Mouse (Mus musculus): ENCODE data around the gene Rps15. TPM values are rescaled to one million over a fixed set of nuclear protein-coding genes. Genes with fewer than 3 reads are reported as not detected.

The Rps15 gene
- polyA plus RNA-seq, 1 experiment from 2014 or later: 1,071 TPM

DNA sequence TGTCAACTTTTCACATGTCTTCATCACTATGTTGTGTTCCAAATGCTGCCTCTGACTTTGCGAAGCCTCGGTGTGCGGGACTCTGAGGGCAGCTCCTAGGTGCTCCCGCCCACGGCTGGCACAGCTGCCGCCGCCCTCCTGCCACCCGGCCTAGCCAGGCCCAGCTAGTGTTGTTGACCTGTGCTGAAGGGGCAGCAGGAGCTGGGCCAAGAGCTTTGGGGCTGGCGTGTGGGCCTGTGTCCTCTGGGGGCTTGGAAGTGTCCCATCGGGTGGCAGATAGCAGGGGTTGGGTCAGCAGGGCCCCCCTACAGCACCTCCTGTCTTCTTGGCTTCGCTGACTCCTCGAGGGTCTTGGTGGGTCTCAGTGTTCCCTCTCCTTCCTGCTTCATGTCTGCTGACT is 13.0 kb upstream of the Rps15 start:
- Histone ChIP-seq H3K4me2 (ENCODE audit: low read depth, severe bottlenecking) (no peak overlapping the region), H3K27me3 (ENCODE audit: control insufficient read depth, insufficient read depth, low read length) (no peaks in the 10 kb centered on the region), H3K4me3 (ENCODE audit: low read depth, low read length) (no peak overlapping the region), H3K9ac (ENCODE audit: low read length) (no peak overlapping the region), H3K36me3 (ENCODE audit: control insufficient read depth, insufficient read depth, low read length) (peaks cover 55% of the 10 kb centered on the region), H3K4me1 (ENCODE audit: control insufficient read depth, insufficient read depth, low read length) (no peaks in the 10 kb centered on the region), H3K9me3 (ENCODE audit: control insufficient read depth, low read length) (no peaks in the 10 kb centered on the region), H3K27ac (replicated peaks; ENCODE audit: low read depth, low read length) (no peak overlapping the region)
- WGBS: 91% methylated on average over 12 of the region's 12 CpGs
- DNase-seq (ENCODE audit: low spot score) (no peak), ATAC-seq (ENCODE audit: insufficient number of reproducible peaks, low FRiP score, low TSS enrichment, low read depth) (no peak)

DNA sequence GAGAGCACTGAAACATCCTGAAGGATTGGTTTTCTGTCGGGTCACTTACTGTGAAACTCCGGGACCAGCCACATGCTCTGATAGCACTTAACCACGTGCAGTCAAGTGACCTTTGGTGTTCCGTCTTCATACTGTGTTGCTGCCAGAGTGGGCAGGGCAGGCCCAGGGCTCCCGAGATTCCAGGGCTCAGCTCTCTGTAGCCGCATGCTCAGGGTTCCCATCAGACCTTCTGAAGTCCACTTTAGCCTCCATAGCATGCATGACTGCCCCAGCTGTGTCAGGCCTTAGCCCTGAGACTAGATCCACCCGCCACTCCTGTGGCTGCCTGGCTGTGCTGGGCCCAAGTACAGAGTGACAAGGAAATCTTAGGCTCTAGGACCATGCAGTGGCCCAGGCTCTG is 10.9 kb upstream of the Rps15 start:
- H3K4me3 ChIP-seq (ENCODE audit: low read depth, low read length): no peak overlapping the region
- H3K9ac ChIP-seq (ENCODE audit: low read length): no peak overlapping the region
- peaks cover 53% of the 10 kb centered on the region for H3K36me3 ChIP-seq (ENCODE audit: control insufficient read depth, insufficient read depth, low read length)
- no peak for ATAC-seq (ENCODE audit: insufficient number of reproducible peaks, low FRiP score, low TSS enrichment, low read depth)
- H3K4me1 ChIP-seq (ENCODE audit: control insufficient read depth, insufficient read depth, low read length): no peaks in the 10 kb centered on the region
- H3K9me3 ChIP-seq (ENCODE audit: control insufficient read depth, low read length): no peaks in the 10 kb centered on the region
- 83% methylated on average over 7 of the region's 7 CpGs for whole genome bisulfite sequencing
- no peaks in the 10 kb centered on the region for H3K27me3 ChIP-seq (ENCODE audit: control insufficient read depth, insufficient read depth, low read length)
- no peak overlapping the region for H3K4me2 ChIP-seq (ENCODE audit: low read depth, severe bottlenecking)
- no peak for DNase-seq (ENCODE audit: low spot score)
- no peak overlapping the region for H3K27ac ChIP-seq (replicated peaks; ENCODE audit: low read depth, low read length)

DNA sequence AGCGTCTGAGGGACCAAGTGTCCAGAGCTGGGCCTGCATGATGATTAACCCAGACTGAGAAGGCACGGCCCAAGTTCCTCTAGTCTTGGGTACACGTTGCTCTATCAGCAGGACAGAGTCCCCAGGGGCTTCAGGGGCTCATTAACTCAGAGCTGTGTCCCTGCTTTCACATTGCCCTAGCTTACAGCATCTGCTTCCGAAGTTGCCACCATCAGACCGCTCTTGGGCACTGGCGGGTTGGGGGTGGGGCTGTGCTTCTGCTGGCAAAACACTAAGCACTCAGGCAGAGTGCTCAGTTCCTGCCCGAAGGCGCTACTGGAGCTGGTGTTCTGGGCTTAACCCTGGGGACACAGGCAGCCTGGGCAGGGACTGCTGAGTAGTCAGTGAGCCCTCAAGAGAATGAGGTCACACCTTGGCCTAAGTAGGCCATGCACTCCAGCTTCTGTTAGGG is 10.3 kb upstream of the Rps15 start:
- Histone ChIP-seq H3K4me3 (ENCODE audit: low read depth, low read length) (no peak overlapping the region), H3K9me3 (ENCODE audit: control insufficient read depth, low read length) (no peaks in the 10 kb centered on the region), H3K36me3 (ENCODE audit: control insufficient read depth, insufficient read depth, low read length) (peaks cover 53% of the 10 kb centered on the region), H3K4me1 (ENCODE audit: control insufficient read depth, insufficient read depth, low read length) (no peaks in the 10 kb centered on the region), H3K27ac (replicated peaks; ENCODE audit: low read depth, low read length) (no peak overlapping the region), H3K4me2 (ENCODE audit: low read depth, severe bottlenecking) (no peak overlapping the region), H3K27me3 (ENCODE audit: control insufficient read depth, insufficient read depth, low read length) (no peaks in the 10 kb centered on the region), H3K9ac (ENCODE audit: low read length) (no peak overlapping the region)
- WGBS: 82% methylated on average over 8 of the region's 8 CpGs
- no peak for ATAC-seq (ENCODE audit: insufficient number of reproducible peaks, low FRiP score, low TSS enrichment, low read depth)
- DNase-seq (ENCODE audit: low spot score): no peak

DNA sequence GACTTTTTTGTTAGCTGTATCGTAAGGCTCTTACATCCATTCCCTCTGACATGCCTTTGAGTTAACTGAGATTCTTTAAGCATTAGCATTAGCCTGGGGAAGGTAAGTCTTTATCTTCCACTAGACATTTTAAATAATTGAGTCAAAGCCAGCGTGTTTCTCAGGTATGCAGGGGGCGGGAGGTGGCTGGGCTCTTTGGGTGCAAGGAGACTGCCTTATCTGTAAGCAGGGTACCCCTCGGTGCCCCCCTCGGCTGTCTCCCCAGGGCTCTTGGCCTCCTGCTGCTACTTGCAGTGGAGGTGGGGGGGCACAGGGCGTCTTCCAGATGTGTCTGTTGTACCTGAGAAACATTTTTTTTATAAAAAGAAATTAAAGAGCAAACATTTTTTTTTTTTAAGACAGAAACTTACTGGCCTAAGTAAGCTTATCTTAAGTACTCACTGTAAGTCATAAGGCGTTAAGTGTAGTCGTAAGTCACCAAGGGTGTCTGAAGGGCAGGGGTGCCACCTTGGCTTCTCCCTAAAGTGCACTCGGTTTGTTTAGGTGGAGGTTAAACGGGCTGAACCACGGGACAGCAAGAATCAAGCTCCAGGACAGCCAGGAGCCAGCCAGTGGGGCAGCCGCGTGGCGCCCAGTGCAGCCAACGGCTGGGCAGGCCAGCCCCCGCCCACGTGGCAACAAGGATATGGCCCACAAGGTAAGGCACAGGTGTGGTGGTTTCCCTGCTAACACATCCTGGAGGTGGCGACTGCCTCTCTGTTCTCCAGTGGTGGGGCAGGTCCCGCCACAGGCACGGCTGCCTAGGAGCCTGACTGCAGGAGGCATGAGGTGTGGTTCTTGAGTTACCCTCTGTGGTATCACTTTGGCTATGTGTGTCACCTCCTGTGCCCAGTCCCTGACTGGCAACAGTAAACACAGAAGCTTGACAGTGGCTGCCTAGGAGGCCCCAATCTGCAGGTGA is 9.5 kb upstream of the Rps15 start:
- H3K27me3 ChIP-seq (ENCODE audit: control insufficient read depth, insufficient read depth, low read length): no peaks in the 10 kb centered on the region
- no peak overlapping the region for H3K4me3 ChIP-seq (ENCODE audit: low read depth, low read length)
- no peak overlapping the region for H3K9ac ChIP-seq (ENCODE audit: low read length)
- WGBS: 92% methylated on average over 20 of the region's 20 CpGs
- H3K9me3 ChIP-seq (ENCODE audit: control insufficient read depth, low read length): no peaks in the 10 kb centered on the region
- DNase-seq (ENCODE audit: low spot score) (no peak), ATAC-seq (ENCODE audit: insufficient number of reproducible peaks, low FRiP score, low TSS enrichment, low read depth) (no peak)
- no peak overlapping the region for H3K4me2 ChIP-seq (ENCODE audit: low read depth, severe bottlenecking)
- H3K4me1 ChIP-seq (ENCODE audit: control insufficient read depth, insufficient read depth, low read length): no peaks in the 10 kb centered on the region
- peaks cover 49% of the 10 kb centered on the region for H3K36me3 ChIP-seq (ENCODE audit: control insufficient read depth, insufficient read depth, low read length)
- no peak overlapping the region for H3K27ac ChIP-seq (replicated peaks; ENCODE audit: low read depth, low read length)

DNA sequence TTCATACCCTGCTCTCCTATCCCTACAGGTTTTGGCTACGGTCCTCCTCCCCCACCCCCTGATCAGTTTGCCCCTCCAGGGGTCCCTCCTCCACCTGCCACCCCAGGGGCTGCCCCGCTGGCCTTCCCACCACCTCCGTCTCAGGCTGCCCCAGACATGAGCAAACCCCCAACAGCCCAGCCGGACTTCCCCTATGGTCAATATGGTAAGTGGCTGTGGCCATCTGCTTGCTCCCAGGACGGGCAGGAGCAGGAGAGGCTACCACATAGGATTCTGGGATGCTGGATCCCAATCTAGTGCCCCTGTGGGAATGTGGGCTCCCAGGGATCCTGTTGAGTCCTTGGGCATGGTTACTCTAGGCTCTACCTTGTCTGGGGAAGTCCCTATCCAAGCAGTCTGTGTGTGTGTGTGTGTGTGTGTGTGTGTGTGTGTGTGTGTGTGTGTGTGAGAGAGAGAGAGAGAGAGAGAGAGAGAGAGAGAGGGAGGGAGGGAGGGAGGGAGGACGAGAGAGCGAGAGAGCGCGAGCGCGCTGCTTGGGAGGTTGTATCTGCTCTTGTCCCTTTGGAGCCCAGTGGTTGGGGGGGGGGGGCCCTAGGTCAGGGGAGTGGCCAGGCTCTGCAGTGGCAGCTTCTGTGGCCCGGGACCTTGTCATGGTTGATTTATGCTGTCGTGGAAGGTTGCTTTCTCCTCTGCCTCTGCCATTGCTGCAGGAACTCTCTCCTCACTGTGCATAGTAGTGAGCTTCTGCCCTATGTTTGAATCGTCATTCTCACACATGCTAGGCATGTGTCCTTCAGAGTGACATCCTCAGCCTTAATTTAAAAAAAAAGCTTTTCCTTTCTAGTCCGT is 6.8 kb upstream of the Rps15 start:
- H3K9ac ChIP-seq (ENCODE audit: low read length): no peak overlapping the region
- no peak overlapping the region for H3K27ac ChIP-seq (replicated peaks; ENCODE audit: low read depth, low read length)
- H3K4me1 ChIP-seq (ENCODE audit: control insufficient read depth, insufficient read depth, low read length): no peaks in the 10 kb centered on the region
- H3K4me3 ChIP-seq (ENCODE audit: low read depth, low read length): no peak overlapping the region
- H3K27me3 ChIP-seq (ENCODE audit: control insufficient read depth, insufficient read depth, low read length): no peaks in the 10 kb centered on the region
- H3K4me2 ChIP-seq (ENCODE audit: low read depth, severe bottlenecking): no peak overlapping the region
- DNase-seq (ENCODE audit: low spot score): no peak
- H3K9me3 ChIP-seq (ENCODE audit: control insufficient read depth, low read length): no peaks in the 10 kb centered on the region
- ATAC-seq (ENCODE audit: insufficient number of reproducible peaks, low FRiP score, low TSS enrichment, low read depth): no peak
- WGBS: 83% methylated on average over 13 of the region's 15 CpGs
- peaks cover 31% of the 10 kb centered on the region for H3K36me3 ChIP-seq (ENCODE audit: control insufficient read depth, insufficient read depth, low read length)

DNA sequence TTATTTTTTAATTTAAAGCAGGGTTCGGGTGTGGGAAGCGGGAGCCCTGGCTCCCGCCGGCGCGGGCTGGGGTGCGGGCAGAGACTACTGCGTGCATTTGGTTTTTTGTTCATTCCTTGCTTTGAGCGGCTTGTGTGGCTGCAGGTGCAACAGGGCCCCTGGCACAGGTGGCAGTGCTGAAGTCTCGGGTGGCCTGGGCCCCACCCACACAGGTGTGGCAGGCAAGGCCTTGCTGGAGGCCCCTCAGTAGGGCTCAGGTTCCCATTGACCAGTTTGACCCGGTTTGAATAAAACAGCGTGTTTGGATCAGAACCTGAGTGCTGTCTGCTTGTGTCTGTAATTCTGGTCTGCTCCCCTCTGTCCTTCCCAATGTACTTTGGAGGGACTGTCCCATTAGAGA is 4.2 kb upstream of the Rps15 start:
- peaks cover 6% of the 10 kb centered on the region for H3K4me1 ChIP-seq (ENCODE audit: control insufficient read depth, insufficient read depth, low read length)
- no peaks in the 10 kb centered on the region for H3K27me3 ChIP-seq (ENCODE audit: control insufficient read depth, insufficient read depth, low read length)
- no peak for ATAC-seq (ENCODE audit: insufficient number of reproducible peaks, low FRiP score, low TSS enrichment, low read depth)
- WGBS: 96% methylated on average over 12 of the region's 12 CpGs
- no peak overlapping the region for H3K4me3 ChIP-seq (ENCODE audit: low read depth, low read length)
- peaks cover 23% of the 10 kb centered on the region for H3K36me3 ChIP-seq (ENCODE audit: control insufficient read depth, insufficient read depth, low read length)
- DNase-seq (ENCODE audit: low spot score): no peak
- H3K9ac ChIP-seq (ENCODE audit: low read length): no peak overlapping the region
- no peak overlapping the region for H3K4me2 ChIP-seq (ENCODE audit: low read depth, severe bottlenecking)
- H3K27ac ChIP-seq (replicated peaks; ENCODE audit: low read depth, low read length): no peak overlapping the region
- no peaks in the 10 kb centered on the region for H3K9me3 ChIP-seq (ENCODE audit: control insufficient read depth, low read length)

DNA sequence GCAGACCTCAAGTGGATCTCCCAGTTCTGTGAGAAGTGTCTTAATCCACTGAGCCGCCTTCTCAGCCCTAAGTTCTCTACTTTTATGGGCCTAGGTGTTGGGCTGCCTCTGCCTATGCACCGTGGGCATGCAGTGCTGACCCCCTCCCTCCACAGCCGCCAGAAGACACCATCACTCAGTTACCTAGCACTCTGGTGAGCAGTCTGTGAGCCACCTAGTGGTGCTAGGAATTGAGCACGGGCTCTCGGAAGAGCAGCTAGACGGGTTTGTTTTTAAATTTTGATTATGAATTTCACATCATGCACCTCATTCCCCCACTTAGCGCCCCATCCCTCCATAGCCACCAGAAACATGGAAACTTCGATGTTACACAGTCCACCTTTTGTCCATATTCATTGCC is 3.6 kb upstream of the Rps15 start:
- H3K27me3 ChIP-seq (ENCODE audit: control insufficient read depth, insufficient read depth, low read length): no peaks in the 10 kb centered on the region
- ATAC-seq (ENCODE audit: insufficient number of reproducible peaks, low FRiP score, low TSS enrichment, low read depth) (no peak), DNase-seq (ENCODE audit: low spot score) (no peak)
- H3K4me2 ChIP-seq (ENCODE audit: low read depth, severe bottlenecking): no peak overlapping the region
- no peak overlapping the region for H3K27ac ChIP-seq (replicated peaks; ENCODE audit: low read depth, low read length)
- H3K36me3 ChIP-seq (ENCODE audit: control insufficient read depth, insufficient read depth, low read length): peaks cover 23% of the 10 kb centered on the region
- 70% methylated on average over 8 of the region's 8 CpGs for WGBS
- peaks cover 11% of the 10 kb centered on the region for H3K4me1 ChIP-seq (ENCODE audit: control insufficient read depth, insufficient read depth, low read length)
- H3K4me3 ChIP-seq (ENCODE audit: low read depth, low read length): no peak overlapping the region
- H3K9ac ChIP-seq (ENCODE audit: low read length): no peak overlapping the region; the same call in 1 of the 2 replicates
- H3K9me3 ChIP-seq (ENCODE audit: control insufficient read depth, low read length): no peaks in the 10 kb centered on the region

DNA sequence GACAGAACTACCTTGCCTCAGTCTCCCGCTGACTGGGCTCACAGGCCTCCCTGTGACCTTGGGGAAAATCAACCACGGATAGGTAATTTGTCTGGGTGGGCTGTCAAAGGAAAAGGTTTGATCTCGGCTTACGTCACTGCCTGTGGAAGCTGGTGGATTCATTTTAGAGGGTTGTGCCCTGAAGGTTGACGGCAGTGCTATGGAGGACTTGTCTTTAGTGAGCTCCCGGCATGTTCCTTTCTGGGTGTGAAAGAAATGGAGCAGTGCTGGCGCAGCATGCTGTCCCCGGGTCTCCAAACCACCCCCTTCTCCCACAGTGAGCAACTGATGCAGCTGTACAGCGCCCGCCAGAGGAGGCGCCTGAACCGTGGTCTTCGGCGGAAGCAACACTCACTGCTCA is 1.1 kb downstream of the Rps15 start:
- ATAC-seq (ENCODE audit: insufficient number of reproducible peaks, low FRiP score, low TSS enrichment, low read depth) (no peak), DNase-seq (ENCODE audit: low spot score) (no peak)
- Histone ChIP-seq H3K36me3 (ENCODE audit: control insufficient read depth, insufficient read depth, low read length) (peaks cover 16% of the 10 kb centered on the region; the same call in 1 of the 2 replicates), H3K4me3 (ENCODE audit: low read depth, low read length) (peak overlapping the region; percentile 98), H3K9me3 (ENCODE audit: control insufficient read depth, low read length) (no peaks in the 10 kb centered on the region), H3K27me3 (ENCODE audit: control insufficient read depth, insufficient read depth, low read length) (peaks cover 6% of the 10 kb centered on the region), H3K4me1 (ENCODE audit: control insufficient read depth, insufficient read depth, low read length) (peaks cover 29% of the 10 kb centered on the region), H3K27ac (replicated peaks; ENCODE audit: low read depth, low read length) (peak overlapping the region; percentile 94), H3K4me2 (ENCODE audit: low read depth, severe bottlenecking) (peak overlapping the region; percentile 99), H3K9ac (ENCODE audit: low read length) (peak overlapping the region; percentile 99)
- WGBS: 29% methylated on average over 14 of the region's 14 CpGs

Measured in limb, embryonic 11.5 days (tissue).